Mouse (Mus musculus) kidney, adult 8-10 months (tissue): ENCODE results near the gene Plekha6.

Experiments
- DNase-seq, 2 experiments: peaks; one replicate each; pipeline ENCODE4 v3.0.0; 2022

Plekha6 gene

DNA sequence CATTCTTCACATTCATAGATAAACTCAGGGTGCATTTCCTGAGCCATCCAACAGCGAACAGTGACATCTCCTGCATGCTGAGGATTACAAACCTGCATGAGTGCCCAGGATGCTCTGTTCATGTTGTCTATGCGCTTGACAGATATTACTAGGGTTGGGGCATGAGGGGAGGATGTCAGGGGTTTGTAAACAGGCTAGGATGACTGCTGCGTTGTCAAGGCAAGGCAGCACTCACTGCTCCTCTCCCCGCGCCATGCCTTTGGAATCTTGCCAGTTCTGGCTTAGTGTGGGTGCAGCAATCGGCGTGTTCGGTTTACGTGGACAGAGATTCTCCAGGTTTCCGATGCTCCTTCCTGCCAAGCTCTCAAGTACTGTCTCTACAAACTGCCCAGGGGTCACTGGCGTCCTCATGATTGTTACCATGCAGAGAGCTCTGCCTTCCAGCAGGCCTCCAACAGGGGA lies 115.7 kb downstream of the Plekha6 start:
- DNase-seq: no peak

DNA sequence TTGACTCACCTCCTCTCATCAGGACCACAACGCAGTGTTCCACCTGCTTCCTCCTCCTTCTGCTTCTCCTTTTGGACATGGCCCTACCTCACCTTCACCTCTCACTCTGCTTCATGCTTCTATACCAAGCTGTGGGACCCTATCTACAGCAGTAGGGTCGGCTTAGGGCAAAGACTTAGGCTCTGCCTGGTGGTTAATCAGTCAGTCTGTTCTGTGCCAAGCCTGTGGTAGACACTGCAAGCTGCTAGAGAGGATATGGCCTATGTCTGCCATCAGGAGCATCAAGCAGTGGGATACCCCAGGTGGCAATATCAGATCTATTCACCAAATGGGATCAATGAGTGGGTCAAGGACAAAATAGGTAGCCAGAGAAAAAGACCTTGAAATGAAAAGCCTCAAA lies 116.5 kb downstream of the Plekha6 start:
- no peak for DNase-seq

DNA sequence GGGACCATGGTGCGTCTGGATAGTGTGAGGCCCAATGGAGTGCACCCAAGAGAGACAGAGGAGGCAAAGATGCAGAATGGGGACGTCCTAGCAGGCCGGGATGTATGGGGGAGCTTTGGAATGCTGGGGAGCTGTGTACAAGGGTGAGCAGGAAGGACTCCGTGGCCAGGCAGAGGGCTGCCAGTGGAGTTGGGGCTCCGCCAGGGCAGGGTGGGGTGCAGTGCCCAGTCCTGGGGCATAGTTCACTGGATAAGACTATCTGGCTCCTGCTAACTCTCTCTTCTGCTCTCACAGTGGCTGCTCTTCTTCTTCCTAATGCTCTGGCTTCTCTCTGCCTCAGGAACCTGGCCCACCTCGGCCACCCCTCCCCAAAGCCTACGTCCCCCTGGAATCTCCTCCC lies 121.9 kb downstream of the Plekha6 start:
- peak; percentile 78 to 81 for DNase-seq

DNA sequence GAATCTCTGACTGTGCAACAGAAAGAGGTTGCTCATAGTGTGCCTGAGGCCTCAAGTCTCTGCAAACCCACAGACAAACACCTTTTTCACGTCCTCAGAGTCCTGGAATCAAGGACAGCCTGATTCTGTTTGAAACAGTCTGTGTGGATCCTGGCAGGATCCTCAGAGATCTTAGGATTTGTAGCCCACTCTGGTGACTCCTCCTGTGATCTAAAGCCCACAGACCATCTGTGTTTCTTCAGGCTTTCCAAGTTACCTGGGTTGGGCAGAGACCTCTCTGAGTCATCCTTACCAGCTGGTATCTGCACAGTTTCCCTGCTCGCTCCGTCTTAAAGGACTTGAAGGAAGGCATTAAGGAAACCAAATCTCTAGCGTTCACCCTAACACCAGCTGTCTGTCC lies 123.0 kb downstream of the Plekha6 start:
- no peak for DNase-seq

DNA sequence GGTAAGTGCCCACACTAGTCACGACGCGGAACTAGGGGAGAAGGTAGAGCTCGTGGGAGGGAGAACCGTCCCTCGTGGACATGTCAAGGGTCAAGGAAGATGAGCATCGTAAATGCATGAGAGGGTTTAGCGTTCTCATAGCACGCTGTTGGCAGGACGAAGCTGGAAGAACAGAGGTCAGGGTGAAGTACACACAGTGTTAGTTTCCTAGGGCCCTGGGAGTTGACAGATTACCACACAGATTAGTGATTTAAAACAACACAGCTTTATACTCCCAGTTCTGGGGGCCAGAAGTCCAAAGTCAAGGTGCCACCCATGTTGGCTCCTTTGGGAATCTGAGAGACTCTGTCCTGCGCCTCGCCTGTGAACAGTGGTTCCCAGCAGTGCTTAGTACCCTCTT lies 123.9 kb downstream of the Plekha6 start:
- DNase-seq: peak; percentile 61 to 76

DNA sequence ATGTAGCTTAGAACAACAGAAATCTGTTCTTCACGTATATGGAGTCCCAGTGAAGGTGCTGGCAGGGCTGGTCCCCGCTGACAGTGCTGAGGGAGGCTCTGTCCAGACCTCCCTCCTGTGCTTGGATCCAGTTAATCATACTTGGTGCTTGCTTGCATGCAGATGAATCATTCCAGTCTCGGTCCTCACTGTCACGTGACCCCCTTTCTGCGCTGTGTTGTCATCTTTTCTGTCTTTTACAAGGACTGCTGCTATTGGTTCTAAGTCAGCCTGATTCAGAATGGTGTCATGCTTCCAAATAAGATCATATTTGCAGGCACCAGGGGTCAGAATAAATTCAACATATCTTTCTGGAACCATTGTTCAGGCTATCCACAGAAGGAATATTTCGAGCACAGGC lies 127.9 kb downstream of the Plekha6 start:
- DNase-seq: no peak

DNA sequence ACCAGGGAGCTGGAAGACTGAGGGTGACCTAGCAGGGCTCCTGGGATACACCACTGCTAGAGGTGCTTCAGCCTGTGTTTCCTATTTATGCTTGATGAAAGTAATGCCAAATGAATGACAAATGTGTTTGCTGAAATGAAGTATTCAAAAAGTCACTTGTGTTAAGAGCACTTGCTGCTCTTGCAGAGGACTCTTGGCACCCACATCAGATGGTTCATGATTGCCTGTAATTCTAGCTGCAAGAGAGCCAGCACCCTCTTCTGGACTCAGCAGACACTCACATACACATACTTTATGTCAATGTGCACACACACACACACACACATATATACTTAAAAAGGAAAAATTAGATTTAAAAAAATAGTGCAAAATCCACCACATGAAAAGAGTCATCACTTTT lies 128.6 kb downstream of the Plekha6 start:
- no peak for DNase-seq

DNA sequence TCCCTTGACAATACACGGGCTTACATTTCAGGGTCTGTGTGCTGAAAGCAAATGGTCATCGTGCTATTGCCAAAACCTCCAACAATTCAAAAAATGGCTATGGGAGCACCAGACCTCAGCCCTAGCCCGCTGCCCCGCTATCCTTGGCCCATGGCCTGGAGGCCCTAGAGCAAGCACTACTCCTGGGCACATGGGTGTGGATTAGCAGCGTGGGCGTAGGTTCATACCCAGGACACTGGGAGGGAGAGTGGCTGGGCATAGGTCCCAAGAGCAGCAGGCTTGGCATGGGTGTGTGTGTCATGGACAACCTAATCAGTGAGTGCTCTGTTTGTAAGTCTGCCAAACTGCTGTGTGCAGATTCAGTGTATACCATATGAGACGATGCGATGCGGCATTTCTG lies 132.4 kb downstream of the Plekha6 start:
- DNase-seq: no peak

DNA sequence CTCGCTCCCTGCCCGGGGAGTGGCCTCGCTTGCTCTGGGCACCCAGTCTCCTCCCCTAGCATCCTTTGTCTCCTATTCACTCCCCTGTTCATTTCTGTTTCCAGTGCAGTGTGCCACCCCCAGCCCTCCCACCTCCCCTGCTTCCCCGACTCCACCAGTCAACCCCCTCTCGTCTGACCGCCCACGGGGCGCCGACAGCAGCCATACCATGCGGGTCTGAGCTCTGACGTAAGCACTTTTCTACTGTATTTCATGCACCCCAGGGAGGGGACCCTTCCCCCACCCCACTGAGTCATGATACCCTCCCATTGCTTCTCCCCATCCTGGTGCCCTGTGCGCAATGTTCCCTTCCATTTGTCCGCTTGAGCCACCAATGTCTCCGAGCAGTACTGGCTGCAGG lies 134.8 kb downstream of the Plekha6 start:
- DNase-seq: no peak

DNA sequence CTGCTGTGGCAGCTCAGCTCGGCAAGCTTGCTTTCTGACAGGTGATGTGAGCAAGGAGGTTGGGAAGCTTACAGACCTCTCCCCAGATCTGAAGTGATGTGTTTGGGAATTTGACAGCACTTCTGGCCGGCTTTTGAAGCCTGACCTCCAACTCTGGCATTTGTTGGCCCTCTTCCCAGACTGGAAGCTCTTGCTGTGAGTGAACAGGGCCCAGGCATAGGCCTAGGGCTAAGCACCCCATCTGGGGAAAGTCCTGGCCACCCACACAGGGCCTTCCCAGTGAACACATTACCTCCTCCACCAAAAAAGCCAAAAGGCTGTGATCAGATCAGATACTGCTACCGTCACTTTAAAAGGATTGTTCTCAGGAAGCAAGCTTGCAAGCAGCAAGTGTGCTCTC lies 138.5 kb downstream of the Plekha6 start:
- DNase-seq: peak; percentile 66 to 70

DNA sequence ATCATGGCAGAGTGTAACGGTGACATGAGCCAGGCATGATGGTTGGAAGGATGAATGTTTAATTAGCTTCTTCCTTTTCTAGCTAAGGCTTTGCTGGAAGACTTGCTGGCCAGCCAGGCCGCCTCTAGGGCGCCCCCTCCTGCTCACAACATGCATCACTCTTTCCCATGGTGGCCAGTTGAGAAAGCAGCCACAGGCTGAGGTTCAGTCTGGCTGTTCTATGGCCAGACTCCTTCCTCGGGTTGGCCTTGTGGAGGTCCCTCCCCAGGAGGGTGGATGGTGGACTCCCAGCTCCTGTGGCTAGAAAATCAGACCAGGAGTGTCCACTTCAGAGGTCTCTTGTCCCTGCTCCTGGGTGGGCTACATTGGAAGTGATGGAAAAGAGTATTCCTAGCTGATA lies 142.8 kb downstream of the Plekha6 start:
- DNase-seq: peak; percentile 76 to 89

DNA sequence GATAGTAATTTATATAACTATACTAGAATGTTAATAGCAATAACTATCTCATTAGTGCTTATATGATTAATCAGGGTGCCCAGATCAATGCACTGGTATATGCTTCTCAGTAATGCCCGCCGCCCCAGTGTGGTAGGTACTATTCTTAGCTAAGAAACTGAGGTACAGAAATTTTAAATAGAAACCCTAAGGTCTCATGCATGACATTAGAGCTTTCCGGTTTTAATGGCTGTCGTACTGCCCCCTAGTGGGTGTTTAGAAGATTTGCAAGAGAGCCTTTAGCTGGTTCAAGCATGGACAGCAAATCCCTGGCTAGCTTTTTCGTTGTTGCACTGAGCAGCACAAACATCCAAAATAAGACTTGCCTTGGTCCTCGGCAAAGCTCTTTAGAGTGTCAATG lies 143.3 kb downstream of the Plekha6 start:
- peak; percentile 48 to 52 for DNase-seq

DNA sequence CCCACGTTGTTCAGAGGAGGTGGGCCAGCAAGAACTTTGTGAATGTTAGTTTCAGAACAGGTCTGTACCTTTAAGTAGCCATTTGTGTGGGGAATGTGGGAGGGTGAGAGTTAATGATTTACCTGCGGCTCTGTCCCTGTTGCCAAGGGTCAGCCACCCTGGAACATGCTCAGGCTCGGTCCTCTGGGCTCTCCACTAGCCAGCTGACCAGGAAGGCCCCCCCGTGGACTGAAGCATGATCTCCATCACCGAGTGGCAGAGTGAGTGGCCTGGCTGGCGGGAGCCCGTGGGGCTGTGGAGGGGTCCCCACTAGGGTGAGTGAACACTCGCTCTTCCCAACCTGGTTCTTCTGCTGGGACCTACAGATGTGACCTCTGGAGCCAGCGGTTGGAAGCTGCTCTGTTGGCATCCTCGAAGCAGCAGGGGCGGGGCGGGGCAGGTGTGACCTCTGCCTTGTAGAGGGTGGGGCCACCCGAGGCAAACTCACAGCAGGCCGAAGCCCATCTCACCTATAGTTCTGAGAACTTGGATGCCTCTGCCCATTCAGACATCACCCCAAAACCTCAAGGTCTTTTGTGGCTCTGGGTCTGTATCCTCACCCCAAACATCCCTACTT lies 145.8 kb downstream of the Plekha6 start, which contains the start of gene Golt1a:
TSS of gene Golt1a (plus strand) at position 149 of the 616 bp plus-strand sequence.
- DNase-seq: peak; percentile 91 to 95

DNA sequence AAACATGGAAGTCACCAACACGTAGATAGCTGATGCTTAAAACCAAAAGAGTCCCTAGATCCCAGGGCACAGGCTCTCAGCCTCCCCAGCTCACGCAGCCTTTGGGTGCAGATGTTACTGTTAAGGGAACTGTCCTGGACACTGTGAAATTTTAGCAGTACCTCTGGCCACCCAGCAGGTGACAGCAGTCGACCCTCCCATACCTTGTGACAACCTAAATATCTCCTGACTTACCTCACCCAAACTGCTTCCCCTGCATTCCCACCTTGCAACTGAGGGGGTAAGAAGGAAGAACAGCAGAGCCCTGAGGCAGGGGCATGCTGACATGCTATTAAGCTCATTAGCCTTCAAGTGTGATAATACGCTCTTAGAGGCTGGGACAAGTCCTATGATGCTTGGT lies 147.2 kb downstream of the Plekha6 start:
- no peak for DNase-seq

DNA sequence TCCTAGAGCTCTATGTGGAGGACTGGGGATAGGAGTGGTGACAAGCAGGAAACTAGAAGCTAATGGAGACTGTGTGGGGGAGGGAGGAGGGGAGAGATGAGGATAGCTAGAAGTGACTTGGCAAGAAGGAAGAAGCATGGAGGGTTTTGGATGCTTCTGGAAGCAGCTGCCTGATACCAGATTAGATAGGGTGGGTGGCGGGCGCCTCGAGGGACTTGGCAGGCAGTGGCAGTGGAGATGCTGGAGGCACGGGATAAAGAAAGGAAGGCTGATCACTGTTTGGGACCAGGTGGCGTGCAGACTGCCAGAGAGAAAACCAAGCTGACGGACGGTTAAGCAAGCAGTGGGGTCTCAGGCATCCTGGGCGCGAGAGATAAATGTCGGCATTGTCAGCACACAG lies 147.9 kb downstream of the Plekha6 start:
- no peak for DNase-seq

DNA sequence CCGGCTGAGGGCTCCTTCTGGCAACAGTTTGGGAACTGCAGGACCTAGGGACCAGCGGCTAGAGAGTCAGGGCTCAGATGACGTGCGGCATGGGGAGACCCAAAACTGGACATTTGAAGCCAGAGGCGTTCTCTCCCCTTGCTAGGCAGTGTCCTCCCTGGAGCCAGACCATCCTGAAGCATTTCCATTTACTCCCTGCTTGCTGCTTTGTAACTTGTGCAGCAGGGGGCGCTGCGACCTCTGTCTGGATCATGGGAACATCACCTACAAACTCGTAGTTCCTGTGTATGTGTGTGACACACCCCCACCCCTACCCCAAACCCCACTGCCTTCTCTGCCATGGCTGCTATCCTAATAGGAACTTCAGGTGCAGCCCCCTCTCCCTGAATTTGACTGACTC lies 150.4 kb downstream of the Plekha6 start:
- DNase-seq: peak in 1 of 2 experiments; percentile 51

DNA sequence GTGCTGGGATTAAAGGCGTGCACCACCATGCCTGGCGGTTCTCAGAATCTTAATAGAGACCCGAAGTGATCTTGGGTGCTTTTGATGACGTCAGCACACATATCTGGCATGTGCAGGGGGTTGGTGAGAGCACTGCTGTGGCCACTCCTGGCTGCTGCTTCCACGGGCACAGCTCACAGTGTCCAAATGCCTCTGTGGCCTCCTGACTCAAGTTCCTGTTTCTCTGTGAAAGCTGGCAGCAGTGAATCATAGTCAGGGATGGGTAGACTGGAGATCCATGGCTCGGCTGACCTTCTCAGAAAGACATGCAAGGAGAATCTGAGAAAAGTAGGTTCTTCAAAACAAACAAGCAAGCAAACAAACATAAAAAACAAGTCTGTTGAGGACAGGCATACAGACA lies 151.8 kb downstream of the Plekha6 start:
- DNase-seq: no peak

DNA sequence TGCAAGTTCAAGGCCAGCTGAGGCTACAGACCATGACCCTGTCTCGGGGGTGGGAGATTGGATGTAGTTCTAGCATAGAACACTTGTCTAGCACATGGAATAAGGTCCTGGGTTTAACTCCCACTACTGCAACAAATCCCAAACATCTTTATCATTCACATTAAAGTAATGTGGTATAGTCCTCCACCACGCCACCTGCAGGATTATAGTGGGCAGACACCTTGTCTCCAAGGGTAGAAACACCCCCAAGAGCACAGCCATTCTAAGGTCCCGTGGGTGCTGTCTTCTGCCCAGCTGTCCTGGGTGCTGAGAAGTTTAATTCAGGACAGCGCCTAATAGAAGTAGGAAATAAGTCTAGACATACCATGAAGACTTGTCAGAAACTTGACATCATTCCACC lies 152.6 kb downstream of the Plekha6 start:
- no peak for DNase-seq

DNA sequence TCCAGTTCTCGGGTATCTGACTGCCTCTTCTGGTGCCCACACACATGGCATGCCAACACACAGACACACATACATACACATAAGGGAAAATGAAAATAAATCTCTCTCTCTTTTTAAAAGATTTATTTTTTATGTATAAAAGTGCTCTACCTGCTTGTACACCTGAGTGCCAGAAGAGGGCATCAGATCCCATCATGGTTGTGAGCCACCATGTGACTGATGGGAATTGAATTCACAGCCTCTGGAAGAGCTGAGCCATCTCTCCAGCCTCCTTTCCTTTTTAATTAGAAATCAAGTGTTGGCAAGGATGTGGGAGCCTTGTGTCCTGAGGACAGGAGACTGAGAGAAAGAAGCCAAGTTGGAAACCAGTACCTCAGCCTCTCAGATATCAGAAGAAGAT lies 153.1 kb downstream of the Plekha6 start:
- DNase-seq: no peak

DNA sequence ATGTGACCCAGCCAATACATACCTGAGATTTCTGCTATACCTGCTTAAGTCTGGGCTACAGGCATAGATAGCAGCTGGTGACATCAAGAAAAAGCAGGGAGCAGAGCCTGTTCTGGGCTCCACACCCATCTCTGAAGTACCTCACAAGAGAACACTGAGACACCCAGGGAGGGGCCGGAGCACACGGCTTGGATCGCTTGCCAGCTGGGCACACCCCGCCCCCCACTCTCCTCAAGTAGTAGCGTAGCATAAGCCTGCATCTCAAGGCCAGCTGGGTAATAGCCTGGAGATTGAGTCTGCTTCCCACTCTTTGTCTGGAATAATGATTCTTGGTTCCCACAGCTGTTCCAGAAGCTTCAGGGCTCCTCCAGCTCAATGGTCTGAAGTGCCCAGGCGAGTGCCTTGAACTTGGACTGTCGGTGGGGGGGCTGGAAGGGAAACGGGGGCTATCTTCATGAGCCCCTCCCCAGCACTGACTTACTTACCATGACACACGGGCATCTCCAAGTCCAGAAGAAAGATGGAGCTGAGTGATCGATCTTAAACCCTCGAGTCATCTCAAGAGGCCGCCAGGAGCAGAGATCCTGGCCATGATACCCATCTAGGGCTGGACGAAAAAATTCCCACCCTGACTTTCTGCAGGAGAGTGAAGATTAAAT lies 157.4 kb downstream of the Plekha6 start, which contains the start of gene Kiss1:
TSS of gene Kiss1 (plus strand) at position 609 of the 659 bp plus-strand sequence.
- no peak for DNase-seq

DNA sequence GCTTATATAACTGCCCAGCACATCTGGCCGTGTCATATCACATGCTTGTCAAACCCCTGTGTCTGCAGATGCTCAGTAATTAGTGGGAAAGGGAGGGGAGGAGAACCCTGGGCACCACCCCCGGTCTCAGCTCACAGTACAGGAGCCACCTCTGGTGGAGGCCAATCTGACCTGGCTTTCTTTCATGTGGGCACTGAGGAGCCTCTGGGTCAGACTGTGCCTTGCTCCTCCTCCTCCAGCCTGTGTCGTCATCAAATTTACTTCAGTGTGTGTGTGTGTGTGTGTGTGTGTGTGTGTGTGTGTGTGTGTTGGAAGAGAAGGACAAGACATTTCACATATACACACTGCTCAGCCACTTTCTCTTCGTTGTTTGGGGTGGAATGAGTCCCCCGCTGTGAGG lies 159.3 kb downstream of the Plekha6 start:
- DNase-seq: no peak

DNA sequence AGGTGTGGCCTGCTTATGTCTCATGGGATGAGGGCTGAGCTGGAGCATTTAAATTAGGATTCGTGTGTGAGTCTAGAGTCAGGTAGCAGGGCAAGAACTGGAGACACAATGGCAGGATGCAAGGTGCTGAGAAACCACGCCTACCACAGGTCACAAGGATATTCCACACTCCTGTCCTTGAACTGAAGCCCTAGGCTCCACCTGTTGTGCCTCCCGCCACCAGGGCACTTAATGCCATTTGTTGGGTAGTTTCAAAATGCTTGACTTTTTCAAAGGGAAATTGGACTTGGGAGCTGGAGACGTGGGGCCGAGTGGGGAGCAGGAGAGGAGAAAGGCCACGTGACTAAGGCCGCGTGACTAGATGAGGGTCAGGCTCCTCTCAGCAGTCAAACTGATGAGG lies 161.9 kb downstream of the Plekha6 start:
- DNase-seq: no peak

DNA sequence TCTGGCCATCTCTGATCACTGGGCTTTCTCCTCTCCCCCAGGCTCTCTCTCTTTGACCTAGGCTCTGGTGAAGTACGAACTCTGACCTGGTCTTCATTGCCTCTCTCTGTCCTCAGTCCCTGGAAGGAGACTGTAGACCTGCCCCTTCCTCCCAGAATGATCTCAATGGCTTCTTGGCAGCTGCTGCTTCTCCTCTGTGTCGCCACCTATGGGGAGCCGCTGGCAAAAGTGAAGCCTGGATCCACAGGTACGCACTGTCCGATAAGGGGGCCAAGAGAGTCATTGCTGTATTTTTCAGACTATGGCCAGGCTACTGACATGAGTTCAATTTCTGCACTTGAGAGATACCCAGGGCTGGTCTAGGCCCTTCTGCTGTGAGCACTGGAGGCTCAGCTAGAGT lies 163.1 kb downstream of the Plekha6 start:
- no peak for DNase-seq

DNA sequence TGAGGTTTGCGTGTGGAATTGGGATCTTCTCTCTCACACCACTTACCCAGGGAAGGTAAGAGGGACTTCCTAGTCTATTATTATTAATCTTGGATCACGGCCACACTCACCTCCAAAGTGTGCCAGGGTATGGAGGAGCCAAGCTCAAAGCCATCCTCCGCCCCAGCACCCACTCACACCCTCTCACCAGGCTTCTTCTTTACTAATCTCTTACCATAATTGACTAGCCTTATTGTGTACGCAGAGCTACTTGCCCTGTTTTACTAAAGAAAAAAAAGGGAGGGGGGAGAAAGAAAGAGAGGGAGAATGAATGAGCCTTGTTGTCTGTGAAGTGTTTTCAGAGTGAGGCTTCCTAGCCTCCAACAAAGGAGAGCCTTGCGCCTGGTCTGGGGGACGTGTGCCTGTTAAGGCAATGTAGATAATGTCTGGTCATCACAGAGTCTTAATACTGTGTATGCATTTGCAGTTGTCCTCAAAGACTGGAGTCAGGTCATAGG lies 164.3 kb downstream of the Plekha6 start:
- no peak for DNase-seq
